Mouse (Mus musculus): ENCODE data around the gene Dap. TPM values are rescaled to one million over a fixed set of nuclear protein-coding genes. Genes with fewer than 3 reads are reported as not detected.

Gene Dap
- polyA plus RNA-seq, 1 experiment from 2014 or later, result 67.2 TPM

GRCm38 (mm10) chr15:31320598-31321377 lies 96.7 kb downstream of the Dap start:
- Histone ChIP-seq H3K9me3 (ENCODE audit: control insufficient read depth, low read length) (no peaks in the 10 kb centered on the region), H3K4me3 (ENCODE audit: low read depth, low read length) (no peak overlapping the region), H3K4me1 (ENCODE audit: control insufficient read depth, insufficient read depth, low read length) (peaks cover 7% of the 10 kb centered on the region; the same call in 1 of the 2 replicates), H3K27me3 (ENCODE audit: control insufficient read depth, insufficient read depth, low read length) (no peaks in the 10 kb centered on the region), H3K27ac (replicated peaks; ENCODE audit: low read depth, low read length) (no peak overlapping the region), H3K9ac (ENCODE audit: low read length) (no peak overlapping the region), H3K4me2 (ENCODE audit: low read depth, severe bottlenecking) (no peak overlapping the region), H3K36me3 (ENCODE audit: control insufficient read depth, insufficient read depth, low read length) (no peaks in the 10 kb centered on the region)
- no peak for DNase-seq (ENCODE audit: low spot score)
- 59% methylated on average over 12 of the region's 12 CpGs for WGBS
- no peak for ATAC-seq (ENCODE audit: insufficient number of reproducible peaks, low FRiP score, low TSS enrichment, low read depth)

- DNase-seq (ENCODE audit: low spot score), result no peak
- Histone ChIP-seq H3K9me3 (ENCODE audit: control insufficient read depth, low read length) (no peaks in the 10 kb centered on the region), H3K36me3 (ENCODE audit: control insufficient read depth, insufficient read depth, low read length) (no peaks in the 10 kb centered on the region), H3K9ac (ENCODE audit: low read length) (no peak overlapping the region), H3K4me1 (ENCODE audit: control insufficient read depth, insufficient read depth, low read length) (no peaks in the 10 kb centered on the region; the same call in 1 of the 2 replicates), H3K27ac (replicated peaks; ENCODE audit: low read depth, low read length) (no peak overlapping the region), H3K27me3 (ENCODE audit: control insufficient read depth, insufficient read depth, low read length) (no peaks in the 10 kb centered on the region), H3K4me2 (ENCODE audit: low read depth, severe bottlenecking) (no peak overlapping the region), H3K4me3 (ENCODE audit: low read depth, low read length) (no peak overlapping the region)
- no peak for ATAC-seq (ENCODE audit: insufficient number of reproducible peaks, low FRiP score, low TSS enrichment, low read depth)
- WGBS, result 74% methylated on average over 4 of the region's 4 CpGs
These were observed 99.6 kb downstream of the Dap start for GRCm38 (mm10) chr15:31323684-31324083.

Other genes with a start within 250 kb of the Dap start
- 0.36 and 0.40 TPM in 2 replicates for gene Ankrd33b, start 143.4 kb downstream of the Dap start, polyA plus RNA-seq (2014; fragmentation: Nextera tagmentation; extraction: Ambion mirVana)
- 3.3 and 3.5 TPM in 2 replicates for gene Ropn1l, start 229.4 kb downstream of the Dap start, polyA plus RNA-seq (2014; fragmentation: Nextera tagmentation; extraction: Ambion mirVana)